Mouse (Mus musculus): ENCODE measurements at regions not wholly inside any gene's neighbourhood (a gene's known extent, or its start where the extent isn't known, plus 50 kb on each side); places are given as distances from the start of the nearest gene placed in this dataset.

- DNase-seq (ENCODE audit: low read depth, low spot score), result no peak
These were observed 181.4 kb upstream of the Gas1 start for GRCm38 (mm10) chr13:60358408-60359060.

GRCm38 (mm10) chr13:60364778-60365672 is 187.9 kb upstream of the Gas1 start:
- no peak for DNase-seq (ENCODE audit: low read depth, low spot score)

GRCm38 (mm10) chr13:60369216-60369615 is 192.1 kb upstream of the Gas1 start:
- DNase-seq (ENCODE audit: low read depth, low spot score), result no peak

GRCm38 (mm10) chr13:60371656-60372055 is 194.5 kb upstream of the Gas1 start:
- DNase-seq (ENCODE audit: low read depth, low spot score), result no peak

GRCm38 (mm10) chr13:60376705-60377104 is 199.5 kb upstream of the Gas1 start:
- no peak for DNase-seq (ENCODE audit: low read depth, low spot score)

GRCm38 (mm10) chr13:60382855-60383254 is 205.7 kb upstream of the Gas1 start:
- DNase-seq (ENCODE audit: low read depth, low spot score), result no peak

GRCm38 (mm10) chr13:60398836-60399235 is 202.9 kb upstream of the Dapk1 start:
- no peak for DNase-seq (ENCODE audit: low read depth, low spot score)

GRCm38 (mm10) chr13:60400764-60401487 is 200.8 kb upstream of the Dapk1 start:
- no peak for DNase-seq (ENCODE audit: low read depth, low spot score)

- no peak for DNase-seq (ENCODE audit: low read depth, low spot score)
These were observed 198.3 kb upstream of the Dapk1 start for GRCm38 (mm10) chr13:60403471-60403870.

GRCm38 (mm10) chr13:60407344-60407743 is 194.4 kb upstream of the Dapk1 start:
- no peak for DNase-seq (ENCODE audit: low read depth, low spot score)

- DNase-seq (ENCODE audit: low read depth, low spot score), result no peak
These were observed 191.8 kb upstream of the Dapk1 start for GRCm38 (mm10) chr13:60409706-60410502.

GRCm38 (mm10) chr13:60416024-60416423 is 185.7 kb upstream of the Dapk1 start:
- no peak for DNase-seq (ENCODE audit: low read depth, low spot score)

GRCm38 (mm10) chr13:60417015-60417414 is 184.7 kb upstream of the Dapk1 start:
- no peak for DNase-seq (ENCODE audit: low read depth, low spot score)

- DNase-seq (ENCODE audit: low read depth, low spot score), result no peak
These were observed 184.2 kb upstream of the Dapk1 start for GRCm38 (mm10) chr13:60417436-60418158.

GRCm38 (mm10) chr13:60420386-60420785 is 181.4 kb upstream of the Dapk1 start:
- DNase-seq (ENCODE audit: low read depth, low spot score), result no peak

GRCm38 (mm10) chr13:60420842-60421696 is 180.7 kb upstream of the Dapk1 start:
- no peak for DNase-seq (ENCODE audit: low read depth, low spot score)

- DNase-seq (ENCODE audit: low read depth, low spot score), result no peak
These were observed 177.5 kb upstream of the Dapk1 start for GRCm38 (mm10) chr13:60424267-60424666.

GRCm38 (mm10) chr13:60425140-60425539 is 176.6 kb upstream of the Dapk1 start:
- DNase-seq (ENCODE audit: low read depth, low spot score), result no peak

- DNase-seq (ENCODE audit: low read depth, low spot score), result no peak
These were observed 176.2 kb upstream of the Dapk1 start for GRCm38 (mm10) chr13:60425556-60425955.

All from brain, embryonic 18.5 days (tissue).